Mouse (Mus musculus): Measurements from ENCODE around the gene Klk1b5.

The Klk1b5 gene

DNA sequence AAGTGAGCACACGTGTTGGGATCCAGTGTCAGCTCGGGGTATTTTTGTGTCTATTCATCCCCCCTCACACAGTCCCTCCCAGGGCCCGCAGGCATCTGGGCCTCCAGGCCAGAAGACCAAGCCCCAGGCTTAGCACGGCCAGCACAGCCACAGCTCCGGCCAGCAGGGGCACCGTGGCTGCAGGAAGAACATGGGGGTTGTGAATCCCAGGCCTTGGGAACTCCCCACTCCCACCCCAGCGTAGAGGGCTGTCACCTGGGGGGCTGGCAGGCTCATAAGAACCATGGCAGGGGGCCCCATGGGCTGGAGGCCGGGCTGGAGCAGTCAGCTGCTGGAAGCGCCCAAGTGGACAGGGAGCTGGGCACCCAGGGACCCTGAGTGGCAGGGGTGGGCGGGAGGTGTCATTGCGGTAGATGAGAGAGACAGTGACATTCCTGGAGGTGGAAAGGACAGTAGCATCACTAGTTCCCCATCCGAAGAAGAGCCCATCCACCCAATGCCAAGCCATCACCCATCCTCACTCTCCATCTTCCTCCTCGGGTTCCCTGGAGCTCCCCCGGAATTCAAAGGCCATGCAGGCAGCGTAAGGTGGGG is 37.4 kb downstream of the Klk1b5 start:
- no peak for DNase-seq (ENCODE audit: extremely low spot score, low spot score)

GRCm38 (mm10) chr7:44254930-44255329 is 39.2 kb downstream of the Klk1b5 start:
- DNase-seq (ENCODE audit: extremely low spot score, low spot score) = no peak

DNA sequence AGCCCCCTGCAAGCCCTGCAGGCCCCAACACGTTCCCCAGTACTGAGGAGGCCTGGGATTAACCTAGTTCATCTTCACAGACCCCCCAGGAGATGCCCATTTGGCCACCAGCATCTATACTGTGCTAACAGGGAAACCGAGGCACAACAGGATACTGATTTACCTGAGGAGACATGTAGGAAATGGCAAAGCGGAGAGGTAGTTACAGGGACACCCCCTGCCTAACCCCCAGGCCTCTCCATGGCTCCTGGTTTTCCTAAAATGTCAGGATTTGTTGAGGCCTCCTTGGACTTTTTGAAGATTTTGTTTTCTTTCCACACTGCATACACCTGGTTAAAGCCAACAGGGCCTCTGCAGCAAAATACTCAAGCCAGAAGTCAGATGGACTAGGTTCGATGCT is 41.5 kb downstream of the Klk1b5 start, which contains the start of gene Acp4:
Gene Acp4 (minus strand): TSS at position 101 of the 400 bp plus-strand sequence.
- DNase-seq (ENCODE audit: extremely low spot score, low spot score) = no peak

DNA sequence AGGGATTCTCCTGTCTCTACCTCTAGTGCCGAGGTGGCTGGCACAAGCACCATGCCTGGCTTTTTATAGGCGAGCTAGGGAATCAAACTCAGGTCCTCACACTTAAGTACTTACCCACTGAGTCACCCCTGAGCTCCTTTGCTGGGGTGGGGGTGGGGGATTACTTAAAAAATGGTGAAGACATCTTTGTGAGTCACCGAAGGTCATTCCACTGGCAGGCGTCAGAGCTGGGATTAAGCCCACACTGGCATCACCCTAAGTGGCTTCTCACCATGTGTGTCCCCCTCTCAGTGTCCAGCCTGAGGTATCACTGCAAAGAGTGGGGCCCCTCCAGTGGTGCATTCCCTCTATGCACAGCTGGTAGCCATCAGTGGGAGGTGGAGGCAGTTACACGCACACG is 44.7 kb downstream of the Klk1b5 start:
- DNase-seq (ENCODE audit: extremely low spot score, low spot score) = no peak

DNA sequence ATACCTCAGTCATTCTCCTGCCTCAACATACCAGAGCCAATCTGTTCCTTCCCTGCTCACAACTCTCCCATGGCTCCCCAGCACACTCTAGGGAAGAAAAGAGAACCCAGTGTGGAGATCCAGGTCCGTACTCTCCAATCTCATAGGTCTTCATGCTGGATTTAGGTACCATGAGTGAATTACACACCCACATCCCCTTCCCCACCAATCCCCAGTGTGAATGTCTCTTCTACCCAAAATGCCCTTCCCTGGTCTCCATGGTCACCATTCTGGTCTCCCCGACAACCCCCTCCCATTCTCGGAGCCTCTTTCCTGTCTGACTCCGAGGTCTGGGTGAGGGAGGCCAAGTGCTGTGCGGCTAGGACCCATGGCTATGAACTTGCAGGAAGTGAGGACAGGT is 45.4 kb downstream of the Klk1b5 start, which contains the start of gene Gm15517:
Gene Gm15517 (plus strand): TSS at position 301 of the 400 bp plus-strand sequence.
- DNase-seq (ENCODE audit: extremely low spot score, low spot score) = no peak

DNA sequence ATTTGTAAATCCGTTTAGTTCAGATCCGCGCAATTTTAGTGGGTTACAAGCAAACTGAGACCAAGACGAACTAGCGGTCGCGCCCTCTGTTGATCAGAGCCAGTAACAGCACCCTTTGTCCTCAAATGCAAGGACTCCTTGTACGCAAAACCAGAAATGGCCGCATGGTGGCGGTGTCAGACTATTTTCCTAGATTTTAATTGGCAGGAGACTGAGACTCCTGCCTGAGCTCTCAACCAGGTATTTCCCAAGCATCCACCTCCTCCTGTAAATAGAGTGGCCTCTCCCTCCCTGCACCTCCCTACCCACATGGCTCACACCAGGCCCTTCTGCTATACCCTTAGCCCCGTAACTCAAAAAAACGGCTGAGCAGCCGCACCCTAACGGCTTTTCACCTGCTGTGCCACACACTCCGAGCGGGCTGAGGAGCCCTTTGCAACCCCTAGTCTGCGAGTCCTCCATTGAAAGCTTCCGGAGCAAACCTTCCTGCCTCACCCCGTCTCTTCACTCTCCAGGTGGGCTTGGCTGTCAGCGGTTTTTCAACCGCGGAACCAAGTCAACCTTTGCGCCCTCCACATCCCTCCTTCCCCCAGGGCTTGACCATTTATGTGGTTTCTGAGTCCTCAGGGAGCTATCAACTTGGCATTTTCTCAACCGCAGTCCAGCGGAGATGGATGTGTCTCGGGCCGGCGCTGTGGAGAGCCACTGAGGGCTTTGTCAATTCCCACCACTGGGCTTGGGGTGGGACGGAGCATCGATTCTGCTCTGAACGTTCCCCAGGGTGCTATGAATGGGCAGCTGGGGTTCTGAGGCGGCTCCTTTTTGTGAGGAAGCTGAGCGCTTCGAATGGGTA is 47.3 kb downstream of the Klk1b5 start:
- DNase-seq (ENCODE audit: extremely low spot score, low spot score) = peak; percentile 96

DNA sequence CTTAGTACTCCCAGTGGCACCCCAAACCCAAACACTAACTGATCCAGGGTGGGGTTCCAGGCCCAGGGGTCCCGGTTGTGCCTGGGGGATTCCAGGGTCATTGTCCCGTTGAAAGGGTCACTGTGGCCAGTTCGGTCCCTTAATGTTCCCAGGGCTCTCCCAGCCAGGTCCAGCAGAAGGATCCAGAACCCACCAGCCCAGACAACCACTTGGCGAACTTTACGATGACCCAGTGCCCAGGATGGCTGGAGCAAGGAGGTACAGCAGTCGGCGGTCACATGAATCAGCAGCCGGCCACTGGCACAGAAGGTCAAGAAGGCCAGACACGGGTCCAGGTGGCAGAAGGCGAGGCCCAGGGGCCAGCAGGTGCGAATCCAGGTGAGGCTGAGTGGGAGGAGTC is 52.4 kb downstream of the Klk1b5 start:
- no peak for DNase-seq (ENCODE audit: extremely low spot score, low spot score)

GRCm38 (mm10) chr7:44269397-44269796 is 53.7 kb downstream of the Klk1b5 start:
- no peak for DNase-seq (ENCODE audit: extremely low spot score, low spot score)
